Mouse (Mus musculus): ENCODE measurements around the gene Rab44.

The Rab44 gene

GRCm38 (mm10) chr17:29135066-29135465 lies 21.1 kb downstream of the Rab44 start:
- no peak for DNase-seq (ENCODE audit: low read depth)

- peak; percentile 72 for DNase-seq (ENCODE audit: low read depth)
Observed at GRCm38 (mm10) chr17:29136236-29136635, 22.3 kb downstream of the Rab44 start.

- DNase-seq (ENCODE audit: low read depth), result no peak
Observed at GRCm38 (mm10) chr17:29137906-29138305, 24.0 kb downstream of the Rab44 start.

GRCm38 (mm10) chr17:29141577-29141976 lies 27.6 kb downstream of the Rab44 start:
- DNase-seq (ENCODE audit: low read depth), result no peak

GRCm38 (mm10) chr17:29143266-29143665 lies 29.3 kb downstream of the Rab44 start:
- no peak for DNase-seq (ENCODE audit: low read depth)

- no peak for DNase-seq (ENCODE audit: low read depth)
Observed at GRCm38 (mm10) chr17:29145101-29145500, 31.2 kb downstream of the Rab44 start.

- no peak for DNase-seq (ENCODE audit: low read depth)
Observed at GRCm38 (mm10) chr17:29147273-29147672, 33.3 kb downstream of the Rab44 start.

- no peak for DNase-seq (ENCODE audit: low read depth)
Observed at GRCm38 (mm10) chr17:29147773-29148172, 33.8 kb downstream of the Rab44 start.

GRCm38 (mm10) chr17:29149766-29150165 lies 35.8 kb downstream of the Rab44 start:
- DNase-seq (ENCODE audit: low read depth), result no peak

- no peak for DNase-seq (ENCODE audit: low read depth)
Observed at GRCm38 (mm10) chr17:29152547-29152946, 38.6 kb downstream of the Rab44 start.

- no peak for DNase-seq (ENCODE audit: low read depth)
Observed at GRCm38 (mm10) chr17:29154247-29154646, 40.3 kb downstream of the Rab44 start.

- DNase-seq (ENCODE audit: low read depth), result no peak
Observed at GRCm38 (mm10) chr17:29155355-29156135, 41.6 kb downstream of the Rab44 start.

GRCm38 (mm10) chr17:29156396-29156795 lies 42.5 kb downstream of the Rab44 start:
- no peak for DNase-seq (ENCODE audit: low read depth)

- peak; percentile 30 for DNase-seq (ENCODE audit: low read depth)
Observed at GRCm38 (mm10) chr17:29156866-29157265, 42.9 kb downstream of the Rab44 start.

GRCm38 (mm10) chr17:29158899-29159298 lies 45.0 kb downstream of the Rab44 start:
- no peak for DNase-seq (ENCODE audit: low read depth)

- no peak for DNase-seq (ENCODE audit: low read depth)
Observed at GRCm38 (mm10) chr17:29159320-29159719, 45.4 kb downstream of the Rab44 start.

- DNase-seq (ENCODE audit: low read depth), result no peak
Observed at GRCm38 (mm10) chr17:29159743-29160455, 46.0 kb downstream of the Rab44 start.

- no peak for DNase-seq (ENCODE audit: low read depth)
Observed at GRCm38 (mm10) chr17:29162334-29162733, 48.4 kb downstream of the Rab44 start.

GRCm38 (mm10) chr17:29164469-29165111 lies 50.6 kb downstream of the Rab44 start:
- DNase-seq (ENCODE audit: low read depth), result no peak

GRCm38 (mm10) chr17:29165452-29165851 lies 51.5 kb downstream of the Rab44 start:
- no peak for DNase-seq (ENCODE audit: low read depth)

GRCm38 (mm10) chr17:29165967-29166578 lies 52.1 kb downstream of the Rab44 start:
- no peak for DNase-seq (ENCODE audit: low read depth)

- DNase-seq (ENCODE audit: low read depth), result no peak
Observed at GRCm38 (mm10) chr17:29167371-29167770, 53.4 kb downstream of the Rab44 start.

Measured in NIH3T3 (cell line).